Mouse (Mus musculus) embryonic facial prominence, embryonic 13.5 days (tissue): ENCODE measurements around the gene Atp1a3. TPM values are rescaled to one million over a fixed set of nuclear protein-coding genes. Genes with fewer than 3 reads are reported as not detected.

Experiments used
- ATAC-seq: fragments of 200-750 bp; cut with Nextera tagmentation; 2 replicates; pipeline ENCODE4 v1.8.0; 2017; ENCODE audit warnings: low read depth; ENCODE audit not compliant: insufficient number of reproducible peaks, insufficient read depth, low FRiP score, low TSS enrichment
- H3K27ac ChIP-seq: fragments of 300-500 bp; sonication (generic); 2 replicates; pipeline ENCODE4 v1.5.1; 2015; ENCODE audit warnings: moderate library complexity, mild to moderate bottlenecking, inconsistent platforms
- H3K27me3 ChIP-seq: fragments of 300-500 bp; sonication (generic); 2 replicates; pipeline ENCODE4 v1.6.1; 2015; ENCODE audit warnings: mild to moderate bottlenecking, inconsistent platforms
- H3K36me3 ChIP-seq: fragments of 300-500 bp; sonication (generic); 2 replicates; pipeline ENCODE4 v1.6.1; 2015; ENCODE audit warnings: mild to moderate bottlenecking, inconsistent platforms
- H3K4me1 ChIP-seq: fragments of 300-500 bp; sonication (generic); 2 replicates; pipeline ENCODE4 v1.6.1; 2015; ENCODE audit warnings: inconsistent platforms
- H3K4me2 ChIP-seq: fragments of 300-500 bp; sonication (generic); 2 replicates; pipeline ENCODE4 v1.6.1; 2015; ENCODE audit warnings: moderate library complexity, mild to moderate bottlenecking, inconsistent platforms
- H3K4me3 ChIP-seq: fragments of 300-500 bp; sonication (generic); 2 replicates; pipeline ENCODE4 v1.5.1; 2015; ENCODE audit warnings: mild to moderate bottlenecking, inconsistent platforms
- H3K9ac ChIP-seq: fragments of 300-500 bp; sonication (generic); 2 replicates; pipeline ENCODE4 v1.6.1; 2015; ENCODE audit warnings: mild to moderate bottlenecking, inconsistent platforms
- H3K9me3 ChIP-seq: fragments of 300-500 bp; sonication (generic); 2 replicates; pipeline ENCODE4 v1.6.1; 2016; ENCODE audit warnings: inconsistent platforms
- WGBS: fragments of 180-500 bp; shearing (Covaris S2); methylation state at CpG from one replicate; pipeline ENCODE4 v1.1.7; 2015; ENCODE audit warnings: mixed read lengths; 5-methylcytosine and 5-hydroxymethylcytosine counted together
- polyA plus RNA-seq: library from polyadenylated mRNA; unstranded; fragments of >200 nt; fragmentation: Nextera tagmentation; extraction: Ambion mirVana; gene quantifications from 2 replicates; pipeline ENCODE4 v1.2.1, GENCODE M21; 2015

The Atp1a3 gene
- polyA plus RNA-seq, 1 experiment from 2014 or later = 2.3 TPM

GRCm38 (mm10) chr7:25025855-25026439 lies 20.2 kb upstream of the Atp1a3 start:
- ATAC-seq = no peak
- H3K4me1 ChIP-seq = no peaks in the 10 kb centered on the region
- H3K4me3 ChIP-seq = no peak overlapping the region
- H3K4me2 ChIP-seq = no peak overlapping the region
- H3K27me3 ChIP-seq = no peaks in the 10 kb centered on the region
- WGBS = 61% methylated on average over 10 of the region's 10 CpGs
- H3K9ac ChIP-seq = no peak overlapping the region
- no peaks in the 10 kb centered on the region for H3K9me3 ChIP-seq
- peaks cover 58% of the 10 kb centered on the region for H3K36me3 ChIP-seq
- H3K27ac ChIP-seq = no peak overlapping the region

GRCm38 (mm10) chr7:25011592-25011991 lies 5.8 kb upstream of the Atp1a3 start:
- 69% methylated on average over 7 of the region's 7 CpGs for WGBS
- peaks cover 44% of the 10 kb centered on the region for H3K36me3 ChIP-seq
- H3K4me1 ChIP-seq = peaks cover 21% of the 10 kb centered on the region
- no peak overlapping the region for H3K27ac ChIP-seq
- H3K9ac ChIP-seq = no peak overlapping the region
- no peaks in the 10 kb centered on the region for H3K9me3 ChIP-seq
- no peak overlapping the region for H3K4me3 ChIP-seq
- peaks cover 71% of the 10 kb centered on the region for H3K27me3 ChIP-seq
- H3K4me2 ChIP-seq = no peak overlapping the region
- no peak for ATAC-seq

- H3K4me1 ChIP-seq = peaks cover 30% of the 10 kb centered on the region
- H3K4me2 ChIP-seq = peak overlapping the region; percentile 65
- H3K9ac ChIP-seq = peak overlapping the region; percentile 32; the same call in 1 of the 2 replicates
- peaks cover 84% of the 10 kb centered on the region for H3K27me3 ChIP-seq
- H3K36me3 ChIP-seq = peaks cover 34% of the 10 kb centered on the region
- 2% methylated on average over 97 of the region's 97 CpGs for WGBS
- no peaks in the 10 kb centered on the region for H3K9me3 ChIP-seq
- peak overlapping the region; percentile 38 for H3K4me3 ChIP-seq
- ATAC-seq = no peak
- no peak overlapping the region for H3K27ac ChIP-seq
Observed at GRCm38 (mm10) chr7:25010090-25010913, 4.5 kb upstream of the Atp1a3 start.

GRCm38 (mm10) chr7:25009099-25009700 lies 3.4 kb upstream of the Atp1a3 start:
- Histone ChIP-seq H3K4me2 (peak overlapping the region; percentile 32; the same call in 1 of the 2 replicates), H3K9me3 (no peaks in the 10 kb centered on the region), H3K4me3 (no peak overlapping the region), H3K36me3 (peaks cover 23% of the 10 kb centered on the region), H3K9ac (no peak overlapping the region), H3K27me3 (peaks cover 94% of the 10 kb centered on the region), H3K27ac (no peak overlapping the region), H3K4me1 (peaks cover 36% of the 10 kb centered on the region)
- no peak for ATAC-seq
- 5% methylated on average over 20 of the region's 20 CpGs for WGBS

- Histone ChIP-seq H3K4me3 (no peak overlapping the region), H3K27me3 (peaks cover 99% of the 10 kb centered on the region), H3K9me3 (no peaks in the 10 kb centered on the region), H3K9ac (no peak overlapping the region), H3K4me2 (peak overlapping the region; percentile 32; the same call in 1 of the 2 replicates), H3K4me1 (peaks cover 37% of the 10 kb centered on the region), H3K27ac (no peak overlapping the region), H3K36me3 (peaks cover 17% of the 10 kb centered on the region)
- WGBS = 2% methylated on average over 17 of the region's 17 CpGs
- no peak for ATAC-seq
Observed at GRCm38 (mm10) chr7:25008635-25009034, 2.9 kb upstream of the Atp1a3 start.

- H3K9ac ChIP-seq = no peak overlapping the region
- ATAC-seq = no peak
Observed at GRCm38 (mm10) chr7:25007609-25008374, 2.0 kb upstream of the Atp1a3 start.

GRCm38 (mm10) chr7:25006586-25007364 lies 1.0 kb upstream of the Atp1a3 start:
- Histone ChIP-seq H3K27me3 (peaks cover 90% of the 10 kb centered on the region), H3K36me3 (0 out of 2 replicates have a peak, but pooled peaks cover 3% of the 10 kb centered on the region), H3K9me3 (no peaks in the 10 kb centered on the region), H3K9ac (no peak overlapping the region), H3K4me3 (no peak overlapping the region), H3K4me1 (peaks cover 45% of the 10 kb centered on the region), H3K4me2 (no peak overlapping the region), H3K27ac (no peak overlapping the region)
- no peak for ATAC-seq
- WGBS = 79% methylated on average over 12 of the region's 12 CpGs

More at GRCm38 (mm10) chr7:25007609-25008374, 2.0 kb upstream of the Atp1a3 start:
- Histone ChIP-seq H3K4me3 (no peak overlapping the region), H3K27ac (no peak overlapping the region), H3K9me3 (no peaks in the 10 kb centered on the region), H3K36me3 (peaks cover 11% of the 10 kb centered on the region), H3K27me3 (peaks cover 99% of the 10 kb centered on the region), H3K4me2 (no peak overlapping the region), H3K4me1 (peaks cover 45% of the 10 kb centered on the region)
- 17% methylated on average over 8 of the region's 8 CpGs for WGBS

- ATAC-seq = no peak
- H3K4me2 ChIP-seq = peak overlapping the region; percentile 77
- 71% methylated on average over 3 of the region's 3 CpGs for WGBS
Observed at GRCm38 (mm10) chr7:25006171-25006570, 413 bp upstream of the Atp1a3 start.

GRCm38 (mm10) chr7:25004806-25005205 lies 952 bp downstream of the Atp1a3 start:
- Histone ChIP-seq H3K36me3 (no peaks in the 10 kb centered on the region), H3K27me3 (peaks cover 71% of the 10 kb centered on the region), H3K4me3 (peak overlapping the region; percentile 46; the same call in 1 of the 2 replicates), H3K27ac (no peak overlapping the region), H3K9ac (no peak overlapping the region), H3K9me3 (no peaks in the 10 kb centered on the region), H3K4me2 (peak overlapping the region; percentile 77), H3K4me1 (peaks cover 34% of the 10 kb centered on the region)
- no peak for ATAC-seq
- WGBS = 37% methylated on average over 9 of the region's 9 CpGs

More at GRCm38 (mm10) chr7:25006171-25006570, 413 bp upstream of the Atp1a3 start:
- Histone ChIP-seq H3K9me3 (no peaks in the 10 kb centered on the region), H3K4me1 (peaks cover 45% of the 10 kb centered on the region), H3K9ac (no peak overlapping the region), H3K4me3 (peak overlapping the region; percentile 46), H3K27me3 (peaks cover 84% of the 10 kb centered on the region), H3K27ac (no peak overlapping the region), H3K36me3 (no peaks in the 10 kb centered on the region)

GRCm38 (mm10) chr7:25003820-25004388 lies 1.9 kb downstream of the Atp1a3 start:
- H3K36me3 ChIP-seq = no peaks in the 10 kb centered on the region
- no peak overlapping the region for H3K27ac ChIP-seq
- ATAC-seq = no peak
- H3K4me3 ChIP-seq = no peak overlapping the region
- H3K9ac ChIP-seq = no peak overlapping the region
- no peaks in the 10 kb centered on the region for H3K9me3 ChIP-seq
- WGBS = 81% methylated on average over 8 of the region's 8 CpGs
- peaks cover 26% of the 10 kb centered on the region for H3K4me1 ChIP-seq
- no peak overlapping the region for H3K4me2 ChIP-seq
- peaks cover 62% of the 10 kb centered on the region for H3K27me3 ChIP-seq
